Mouse (Mus musculus) left cerebral cortex, adult 2 months (tissue): ENCODE data around the gene 7420426K07Rik. TPM values are rescaled to one million over a fixed set of nuclear protein-coding genes. Genes with fewer than 3 reads are reported as not detected.
A peak's percentile ranks its signal among the peaks of the same experiment; 100 is the strongest.

ENCODE experiments used
- DNase-seq, 2 experiments: peaks; one replicate each; pipeline ENCODE4 v3.0.0; 2021 to 2022; ENCODE audit warnings: low spot score in 2 of 2, mixed read lengths in 1 of 2; ENCODE audit errors: extremely low spot score in 1 of 2
- H3K27ac ChIP-seq: fragments of 200-600 bp; 2 replicates; pipeline ENCODE4 v1.8.1; 2022
- H3K4me3 ChIP-seq: fragments of 200-600 bp; 2 replicates; pipeline ENCODE4 v1.8.1; 2022
- CTCF ChIP-seq: fragments of 200-600 bp; IDR thresholded peaks from 2 replicates; pipeline ENCODE4 v1.8.1; 2022; ENCODE audit warnings: antibody characterized with exemption, mild to moderate bottlenecking, moderate library complexity
- intact Hi-C: fragments of 180-260 bp; cut with DNase I; formaldehyde crosslinking; loops from one replicate; pipeline ENCODE4 v1.15.1; 2025
- long read RNA-seq, 2 experiments: library from polyadenylated mRNA; stranded (forward); transcript quantifications; one replicate each; pipeline ENCODE4 v2.0.0; 2021; ENCODE audit warnings: borderline mapping rate in 2 of 2
- total RNA-seq, 2 experiments: library from RNA; stranded (reverse); gene quantifications; 2 replicates each; pipeline ENCODE4 v1.2.3; 2021

7420426K07Rik gene
- not detected for total RNA-seq
- long read RNA-seq, experiment 1: 0 reads
- long read RNA-seq, experiment 2: 0 reads

DNA sequence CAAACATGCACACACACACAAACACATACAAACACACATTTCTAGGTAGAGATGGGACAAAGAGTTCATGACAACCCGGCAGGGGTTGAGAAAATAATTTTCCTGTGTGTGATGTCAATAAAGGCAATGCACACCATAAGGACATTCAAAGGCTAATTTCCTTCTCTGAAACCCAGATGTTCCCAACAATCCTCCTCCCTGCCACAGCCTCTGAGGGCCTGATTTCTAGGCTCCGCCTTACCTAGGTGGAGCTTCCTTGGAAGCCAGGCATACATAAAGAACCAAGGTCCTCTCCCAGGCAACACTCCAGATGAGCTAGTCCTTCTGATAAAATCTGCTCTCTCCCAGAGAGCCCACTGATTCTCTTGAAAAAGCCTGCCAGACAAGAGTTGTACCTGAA is at the start of gene 7420426K07Rik:
7420426K07Rik (plus strand) TSS at position 301 of the 400 bp plus-strand sequence.
- Histone ChIP-seq H3K4me3 (no peak within 1 kb of the TSS), H3K27ac (no peak within 1 kb of the TSS)
- DNase-seq: no peak
- intact Hi-C loops: no loop called here
- TF ChIP-seq CTCF: no peak

DNA sequence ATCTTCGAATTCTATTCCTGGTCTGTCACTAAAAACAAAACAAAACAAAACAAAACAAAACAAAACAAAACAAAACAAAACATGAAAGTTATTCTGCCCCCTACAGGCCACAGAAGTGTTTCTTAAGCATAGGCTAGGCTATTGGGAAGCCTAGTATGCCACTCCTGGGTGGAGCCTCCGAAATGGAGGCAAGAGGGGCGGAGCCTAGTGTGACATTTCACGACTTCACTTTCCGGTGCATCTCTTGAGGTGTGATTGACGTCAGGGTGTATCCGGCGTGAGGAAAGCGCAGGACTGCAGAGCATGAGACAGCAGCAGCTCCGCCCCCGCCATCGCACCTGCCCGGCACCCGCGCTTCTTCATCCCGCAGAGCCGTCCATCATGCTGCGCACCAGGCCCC is 46.7 kb upstream of the 7420426K07Rik start, which contains the start of gene Prr23a2:
Prr23a2 (plus strand) TSS at position 285 of the 400 bp plus-strand sequence.
- no peak for DNase-seq
- no peak within 1 kb of the TSS for H3K27ac ChIP-seq
- no peak; the same call in none of the 2 replicates for TF ChIP-seq CTCF
- intact Hi-C loops: no loop called here
- no peak within 1 kb of the TSS for H3K4me3 ChIP-seq

DNA sequence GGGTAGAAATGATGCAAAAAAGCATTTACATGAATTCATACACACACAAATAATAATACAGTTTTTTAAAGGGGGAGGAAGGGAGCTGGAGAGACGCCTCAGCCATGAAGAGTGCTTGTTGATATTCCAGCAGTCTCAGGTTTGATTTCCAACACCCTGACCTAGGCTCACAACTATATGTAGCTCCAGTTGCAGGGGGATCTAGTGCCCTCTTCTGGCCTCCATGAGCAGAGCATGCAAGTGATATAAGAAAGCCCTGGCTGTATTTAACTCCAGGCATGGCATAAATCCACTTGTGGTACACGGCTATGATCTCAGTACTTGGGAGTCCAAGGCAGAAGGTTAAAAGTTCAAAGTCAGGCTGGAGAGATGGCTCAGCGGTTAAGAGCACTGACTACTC is 39.5 kb upstream of the 7420426K07Rik start:
- TF ChIP-seq CTCF: peak; percentile 36
- H3K4me3 ChIP-seq: no peak overlapping the region
- DNase-seq: no peak
- H3K27ac ChIP-seq: no peak overlapping the region
- intact Hi-C loops: no loop called here

DNA sequence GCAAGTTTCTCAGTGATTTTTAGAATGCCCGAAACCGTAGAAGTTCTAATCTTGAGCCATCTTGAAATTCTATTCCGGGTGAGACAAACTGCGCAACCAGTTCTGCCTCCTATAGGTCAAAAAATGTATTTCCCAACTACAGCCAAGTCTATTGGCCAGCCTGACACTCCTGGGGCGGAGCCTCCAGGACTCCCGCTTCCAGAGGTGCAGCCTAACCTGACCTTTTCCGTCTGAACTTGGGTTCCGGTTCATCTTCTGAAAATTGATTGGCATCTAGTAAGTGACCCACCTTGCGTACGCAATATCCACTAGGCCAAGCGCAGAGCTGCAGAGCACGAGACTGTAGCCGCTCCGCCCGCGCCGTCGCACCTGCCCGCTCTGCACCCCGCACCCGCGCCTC is 38.3 kb upstream of the 7420426K07Rik start, which contains the start of gene Prr23a3:
Prr23a3 (plus strand) TSS at position 197 of the 400 bp plus-strand sequence.
- DNase-seq: no peak
- Histone ChIP-seq H3K4me3 (no peak within 1 kb of the TSS), H3K27ac (no peak within 1 kb of the TSS)
- no peak for TF ChIP-seq CTCF
- intact Hi-C loops: no loop called here

DNA sequence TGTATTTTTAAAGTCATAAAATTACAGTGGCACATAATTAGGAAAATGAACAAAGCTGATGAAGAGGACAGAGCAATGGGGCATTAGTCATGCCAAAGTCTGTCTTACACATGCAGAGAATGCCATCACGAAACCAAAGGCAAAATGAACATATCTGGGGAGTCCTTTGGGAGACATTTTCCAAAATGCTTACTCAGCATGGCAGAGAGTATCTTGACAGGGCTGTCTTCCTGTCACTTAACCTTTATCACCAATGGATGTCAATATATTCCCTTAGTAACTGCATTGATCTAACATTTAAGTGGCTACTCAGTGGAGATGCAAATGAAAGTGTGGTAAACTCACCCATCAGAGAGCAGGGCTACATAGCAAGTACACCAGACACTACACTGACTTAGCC is 1.4 kb upstream of the 7420426K07Rik start:
- H3K27ac ChIP-seq: no peak overlapping the region
- no peak overlapping the region for H3K4me3 ChIP-seq
- no peak for DNase-seq
- no peak for TF ChIP-seq CTCF
- intact Hi-C loops: no loop called here

DNA sequence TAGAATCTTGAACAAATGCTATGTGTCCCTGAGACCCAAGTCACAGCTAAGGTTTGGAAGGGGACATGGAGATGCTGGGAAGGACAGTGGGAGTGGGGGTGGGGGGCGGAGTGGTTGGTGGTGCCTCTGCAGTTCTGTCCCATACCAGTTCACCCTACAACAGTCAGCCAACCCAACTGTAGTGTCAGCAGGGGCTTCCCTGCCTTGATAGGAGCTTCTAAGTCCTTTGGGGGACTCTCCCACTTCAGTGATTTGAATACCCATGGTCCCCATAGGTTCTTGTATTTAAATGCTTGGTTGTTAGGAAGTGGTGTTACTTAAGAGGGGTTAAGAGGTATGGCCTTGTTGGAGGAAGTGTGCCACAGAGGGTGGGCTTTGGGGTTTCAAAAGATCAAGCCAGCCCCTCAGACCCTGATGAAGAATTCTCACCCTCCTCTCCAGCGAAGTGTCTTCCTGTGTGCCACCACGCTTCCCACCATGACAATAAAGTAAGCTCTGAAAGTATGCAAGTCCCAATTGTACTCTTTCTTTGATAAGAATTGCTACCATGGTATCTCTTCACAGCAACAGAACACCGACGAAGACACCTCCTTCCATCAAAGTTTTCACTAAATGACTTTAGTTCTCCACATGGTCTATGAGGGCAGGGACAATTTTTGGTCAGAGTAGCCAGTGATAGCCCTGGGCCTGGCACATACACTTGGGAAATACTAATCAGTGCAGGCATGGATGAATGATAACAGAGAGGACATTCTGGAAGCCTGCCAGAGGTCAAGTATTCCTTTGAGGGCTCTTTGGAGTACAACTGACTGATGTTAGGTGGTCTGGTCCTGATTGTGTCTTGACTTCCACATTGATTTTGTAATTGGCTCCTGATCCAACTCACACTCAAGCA is 18.0 kb downstream of the 7420426K07Rik start:
- DNase-seq: no peak
- intact Hi-C loops: no loop called here
- H3K27ac ChIP-seq: no peak overlapping the region
- no peak overlapping the region for H3K4me3 ChIP-seq
- TF ChIP-seq CTCF: no peak

DNA sequence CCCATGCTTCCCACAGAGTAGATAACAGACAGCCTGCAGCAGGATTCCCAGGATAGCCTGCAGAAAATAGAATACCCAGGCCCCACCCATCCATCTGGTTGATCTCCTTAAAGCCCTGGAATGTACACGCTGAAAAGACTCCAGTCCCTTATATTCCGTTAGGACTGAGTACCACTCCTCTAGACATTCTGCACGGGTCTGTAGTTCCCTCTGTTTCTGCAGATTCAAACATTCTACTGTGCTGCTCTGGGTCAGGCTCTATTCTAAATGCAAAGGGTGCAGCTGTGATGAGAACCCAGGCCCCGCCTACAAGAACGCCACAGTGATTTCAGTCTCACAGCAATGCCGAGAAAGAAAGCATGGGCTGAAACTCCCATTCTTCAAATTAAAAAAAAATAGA is 20.2 kb downstream of the 7420426K07Rik start:
- Histone ChIP-seq H3K4me3 (no peak overlapping the region), H3K27ac (no peak overlapping the region)
- intact Hi-C loops: no loop called here
- no peak for TF ChIP-seq CTCF
- no peak for DNase-seq

DNA sequence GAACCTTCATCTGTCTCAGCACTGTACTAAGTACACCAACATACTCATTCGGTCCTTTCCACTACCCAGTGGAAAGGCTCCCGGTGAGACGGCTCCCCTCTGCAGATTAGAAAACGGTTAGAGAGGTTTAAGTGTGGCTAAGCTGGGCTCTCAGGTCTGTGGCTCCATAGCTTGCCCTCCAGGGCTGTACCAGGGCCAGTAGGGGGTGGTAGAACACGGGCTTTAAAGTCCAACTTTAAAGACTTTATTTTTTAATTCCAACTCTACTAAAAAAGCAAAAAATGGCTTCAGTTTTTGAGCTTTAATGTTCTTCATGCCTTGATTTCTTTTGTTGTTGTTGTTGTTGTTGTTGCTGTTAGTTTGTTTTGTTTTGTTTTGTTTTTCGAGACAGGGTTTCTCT is 21.3 kb downstream of the 7420426K07Rik start:
- no peak overlapping the region for H3K27ac ChIP-seq
- H3K4me3 ChIP-seq: no peak overlapping the region
- DNase-seq: no peak
- intact Hi-C loops: no loop called here
- TF ChIP-seq CTCF: peak; percentile 10; the same call in 1 of the 2 replicates

DNA sequence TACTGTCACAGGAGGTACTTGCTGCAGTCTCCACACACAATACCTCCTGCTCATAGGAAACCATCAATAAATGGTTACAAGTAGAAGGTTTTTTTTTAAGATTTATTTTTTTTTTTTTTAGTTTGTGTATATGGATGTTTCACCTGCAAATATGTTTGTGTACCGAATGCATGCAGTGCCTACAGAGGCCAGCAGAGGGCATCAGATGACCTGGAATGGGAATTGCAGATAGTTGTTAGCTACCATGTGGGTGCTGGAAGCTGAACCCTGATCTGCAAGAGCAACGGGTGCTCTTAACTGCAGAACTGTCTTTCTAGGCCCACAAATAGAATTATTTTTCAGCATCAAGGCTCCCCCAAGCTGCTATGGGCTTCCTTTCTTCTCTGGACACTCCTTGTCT is 26.6 kb downstream of the 7420426K07Rik start:
- Histone ChIP-seq H3K4me3 (no peak overlapping the region), H3K27ac (no peak overlapping the region)
- peak; percentile 43 for TF ChIP-seq CTCF
- DNase-seq: no peak
- intact Hi-C loops: no loop called here

DNA sequence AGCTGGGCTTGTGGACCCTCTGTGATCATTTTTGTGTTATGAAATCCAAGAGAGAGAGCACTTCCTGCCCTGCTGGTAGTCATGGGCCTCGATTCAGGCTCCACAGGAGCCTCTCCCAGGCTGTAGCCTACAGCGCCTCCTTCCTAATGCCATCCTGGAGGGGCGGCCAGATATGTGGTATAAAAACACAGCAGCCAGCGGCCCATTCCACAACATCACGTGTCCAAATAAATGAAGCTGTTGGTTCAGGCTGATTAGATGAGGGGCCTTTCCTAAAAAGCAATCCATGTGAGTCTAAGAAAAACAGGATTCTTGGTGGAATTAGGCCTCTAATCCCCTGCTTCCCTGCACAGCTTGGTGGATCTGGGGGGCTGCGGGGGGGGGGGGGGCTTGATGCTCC is 30.0 kb downstream of the 7420426K07Rik start:
- DNase-seq: no peak
- H3K4me3 ChIP-seq: no peak overlapping the region
- no peak for TF ChIP-seq CTCF
- no peak overlapping the region for H3K27ac ChIP-seq
- intact Hi-C loops: no loop called here

DNA sequence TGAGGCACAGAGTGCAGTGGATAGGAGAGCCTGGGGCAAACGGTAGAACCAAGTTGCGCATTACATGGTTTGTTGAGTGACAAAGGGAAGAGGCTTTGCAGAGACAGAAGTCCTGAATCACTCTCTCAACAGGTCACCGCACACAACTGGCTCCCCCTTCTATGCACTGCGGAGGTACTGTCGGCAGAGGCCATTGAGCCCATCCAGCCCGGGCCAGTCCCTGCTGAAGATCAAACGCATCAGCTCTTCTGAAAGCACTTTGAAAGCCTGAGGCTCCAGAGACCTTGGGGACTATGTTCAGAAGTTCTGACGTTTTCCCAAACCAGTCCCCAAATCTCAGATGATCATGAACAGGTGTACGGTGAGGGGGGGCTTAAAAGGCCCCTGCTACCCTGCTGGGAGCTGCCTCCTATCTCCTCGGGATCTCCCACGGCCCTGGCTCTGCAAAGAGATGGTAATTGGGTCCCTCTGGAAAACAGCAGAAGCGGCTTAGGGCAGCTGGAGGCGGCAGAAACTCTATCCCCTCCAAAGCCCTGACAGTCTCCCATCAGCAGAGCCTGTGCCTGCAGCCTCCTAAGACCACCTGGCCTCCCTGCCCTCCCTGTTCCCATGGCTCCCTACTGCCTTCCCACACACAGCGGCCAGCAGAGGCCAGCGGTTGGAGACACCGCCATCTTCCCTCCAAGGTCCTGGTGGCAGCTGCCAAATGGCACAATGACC is 32.4 kb downstream of the 7420426K07Rik start:
- no peak for DNase-seq
- TF ChIP-seq CTCF: no peak
- no peak overlapping the region for H3K27ac ChIP-seq
- intact Hi-C loops: no loop called here
- no peak overlapping the region for H3K4me3 ChIP-seq

DNA sequence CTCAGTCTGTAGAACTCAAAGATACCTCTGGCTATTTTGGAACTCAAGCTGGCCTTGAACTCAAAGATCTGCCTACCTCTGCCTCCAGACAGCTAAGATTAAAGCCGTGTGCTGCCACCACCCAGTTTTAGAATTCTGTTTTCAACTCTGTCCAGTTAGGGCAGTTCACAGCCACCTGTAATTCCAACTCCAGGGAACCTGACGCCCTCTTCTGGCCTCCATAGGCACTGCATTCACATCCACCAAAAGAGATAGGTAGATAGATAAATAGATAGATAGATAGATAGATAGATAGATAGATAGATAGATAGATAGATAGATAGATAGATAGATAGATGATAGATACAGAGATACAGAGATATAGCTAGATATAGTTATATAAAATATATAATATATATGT is 36.4 kb downstream of the 7420426K07Rik start:
- Histone ChIP-seq H3K4me3 (no peak overlapping the region), H3K27ac (no peak overlapping the region)
- peak; percentile 49 for TF ChIP-seq CTCF
- DNase-seq: no peak
- intact Hi-C loops: no loop called here
